Mouse (Mus musculus) cortical plate, adult 2 months (tissue): ENCODE data around the gene Socs3.

Experiments used
- CTCF ChIP-seq: fragments of 200-500 bp; IDR thresholded peaks from 2 replicates; pipeline ENCODE4 v1.5.1; 2011; ENCODE audit warnings: mild to moderate bottlenecking, control low read depth, low read length; ENCODE audit not compliant: insufficient read depth; ENCODE audit errors: extremely low read depth
- POLR2A ChIP-seq: fragments of 200-500 bp; IDR thresholded peaks from 2 replicates; pipeline ENCODE4 v1.6.1; 2011; ENCODE audit warnings: mild to moderate bottlenecking, low read length, control low read depth; ENCODE audit not compliant: insufficient read depth; ENCODE audit errors: extremely low read depth

DNA sequence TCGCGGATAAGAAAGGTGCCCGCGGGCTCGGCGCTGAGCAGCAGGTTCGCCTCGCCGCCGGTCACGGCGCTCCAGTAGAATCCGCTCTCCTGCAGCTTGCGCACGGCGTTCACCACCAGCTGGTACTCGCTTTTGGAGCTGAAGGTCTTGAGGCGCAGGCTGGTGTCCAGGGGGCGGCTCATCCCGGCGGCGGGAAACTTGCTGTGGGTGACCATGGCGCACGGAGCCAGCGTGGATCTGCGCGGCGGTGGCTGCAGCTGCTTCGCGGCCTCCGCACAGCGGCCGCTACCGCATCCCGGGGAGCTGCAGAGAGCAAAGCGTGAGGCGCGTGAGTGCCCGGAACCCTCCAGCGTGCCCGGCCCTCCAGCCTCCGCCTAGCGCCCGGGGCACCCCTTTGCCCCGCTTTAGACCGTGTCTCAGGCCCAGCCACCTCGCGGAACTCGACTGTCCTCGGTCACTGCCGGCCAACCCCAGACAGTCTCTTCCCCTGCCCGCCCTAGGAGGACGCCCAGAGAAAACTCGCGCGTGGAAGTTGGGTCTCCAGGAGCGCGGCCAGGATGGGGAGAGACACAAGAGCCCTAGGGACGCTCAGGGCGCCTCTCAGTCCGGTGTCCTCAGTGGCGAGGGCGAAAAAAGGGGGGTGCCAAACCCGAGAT lies 1.7 kb downstream of the Socs3 start:
- TF ChIP-seq CTCF (no peak), POLR2A (no peak)
